9 mouse cellular contexts compared by ENCODE assay signal in genomic region chr17:71125519-71125918, GRCm38 (mm10). TPM values are rescaled to one million over a fixed set of nuclear protein-coding genes. Genes with fewer than 3 reads are reported as not detected.
DNase-seq lines count a peak whose midpoint lies in the region; ATAC-seq and TF ChIP-seq lines count a peak whose summit lies in the region.
"Had no signal": no experiment of that assay in that cellular context is flagged by ENCODE, and none has a peak within 500 bp of the region (broad histone marks: within the 10 kb centered on the region; RNA-seq: fewer than 3 reads in every experiment).

No protein-coding gene starts in this region.

- no peak overlapping the region for H3K9ac ChIP-seq in forebrain, embryonic 15.5 days (replicated peaks)
- H3K9ac ChIP-seq: lung, embryonic 15.5 days had no signal

- no peak overlapping the region for H3K4me3 ChIP-seq in lung, adult 2 months (replicated peaks; ENCODE audit: extremely low read depth, low read depth, low read length)
- H3K4me3 ChIP-seq in forebrain, embryonic 15.5 days, result no peak overlapping the region
- H3K4me3 ChIP-seq: lung, embryonic 15.5 days had no signal

- H3K27ac ChIP-seq in forebrain, embryonic 15.5 days (replicated peaks), result no peak overlapping the region
- H3K27ac ChIP-seq: lung, embryonic 15.5 days had no signal

- TF ChIP-seq POLR2A in lung, adult 2 months (IDR thresholded peaks at IDR 0.05; ENCODE audit: borderline replicate concordance, extremely low read depth, low read depth, low read length), result no peak

- H3K36me3 ChIP-seq in forebrain, embryonic 15.5 days, result no peaks in the 10 kb centered on the region
- H3K36me3 ChIP-seq: lung, embryonic 15.5 days had no signal

- no peak for TF ChIP-seq CTCF in lung, adult 2 months (IDR thresholded peaks at IDR 0.05; ENCODE audit: insufficient read depth, low read length)

- no peaks in the 10 kb centered on the region for H3K9me3 ChIP-seq in forebrain, embryonic 15.5 days
- H3K9me3 ChIP-seq: lung, embryonic 15.5 days had no signal

- no peaks in the 10 kb centered on the region for H3K27me3 ChIP-seq in forebrain, embryonic 15.5 days
- H3K27me3 ChIP-seq: lung, embryonic 15.5 days had no signal

- WGBS in lung, adult 2 months, result 72% methylated on average over 12 of the region's 12 CpGs
- 76% methylated on average over 12 of the region's 12 CpGs for WGBS in forebrain, embryonic 15.5 days

- peaks cover 16% of the 10 kb centered on the region for H3K4me1 ChIP-seq in lung, adult 2 months (ENCODE audit: control insufficient read depth, insufficient read depth, low read length)
- no peaks in the 10 kb centered on the region for H3K4me1 ChIP-seq in forebrain, embryonic 15.5 days

- peak; percentile 19 for DNase-seq in gastrocnemius, postnatal 25 days
- DNase-seq in gastrocnemius, adult 8-10 months (ENCODE audit: low spot score in 2 of 2), result no peak
- peak; percentile 42 for DNase-seq in lung, postnatal 36 days
- DNase-seq in lung, adult 2 months, result no peak
- DNase-seq in kidney, postnatal 36 days, result peak; percentile 27 to 28
- DNase-seq in right cerebral cortex, adult 2 months (ENCODE audit: low spot score in 2 of 2), result peak; percentile 52 to 67
- no peak for DNase-seq in cerebellum, postnatal 4 days (ENCODE audit: low spot score in 2 of 2)

- ATAC-seq in forebrain, embryonic 15.5 days (replicated peaks), result no peak

- H3K4me2 ChIP-seq in forebrain, embryonic 15.5 days (replicated peaks), result no peak overlapping the region
- H3K4me2 ChIP-seq: lung, embryonic 15.5 days had no signal

RNA-seq across cellular contexts. Expression of gene Lpin2, which starts 56.8 kb away (rescaled TPM):
- total RNA-seq in gastrocnemius, postnatal 25 days (2021), result 1 to 10 TPM; 4.0 to 4.9 TPM
- total RNA-seq in gastrocnemius, adult 8-10 months (2022), result 1 to 10 TPM; 1.6 to 4.9 (median 3.3) TPM
- 51.2 and 55.8 TPM in 2 replicates for polyA plus RNA-seq in lung, adult 2 months (2012; rRNA removed)
- 35.9 and 38.4 TPM in 2 replicates for polyA plus RNA-seq in forebrain, embryonic 15.5 days (2015; fragmentation: Nextera tagmentation; extraction: Ambion mirVana)

Comparison
In these comparisons a context has a peak if more than half of its experiments do, and no peak if none do; other contexts are left out.
1. DNase-seq: peak in gastrocnemius, postnatal 25 days (single experiment), lung, postnatal 36 days (single experiment), kidney, postnatal 36 days (2 of 2) and right cerebral cortex, adult 2 months (2 of 2); none in gastrocnemius, adult 8-10 months (0 of 2), lung, adult 2 months (single experiment) and cerebellum, postnatal 4 days (0 of 2).